Mouse (Mus musculus) right cerebral cortex, postnatal 10 days (tissue): ENCODE measurements around the gene Pde4d.

Experiments
- DNase-seq, 2 experiments: peaks; one replicate each; pipeline ENCODE4 v3.0.0; 2021; ENCODE audit warnings: low spot score in 2 of 2

The Pde4d gene

DNA sequence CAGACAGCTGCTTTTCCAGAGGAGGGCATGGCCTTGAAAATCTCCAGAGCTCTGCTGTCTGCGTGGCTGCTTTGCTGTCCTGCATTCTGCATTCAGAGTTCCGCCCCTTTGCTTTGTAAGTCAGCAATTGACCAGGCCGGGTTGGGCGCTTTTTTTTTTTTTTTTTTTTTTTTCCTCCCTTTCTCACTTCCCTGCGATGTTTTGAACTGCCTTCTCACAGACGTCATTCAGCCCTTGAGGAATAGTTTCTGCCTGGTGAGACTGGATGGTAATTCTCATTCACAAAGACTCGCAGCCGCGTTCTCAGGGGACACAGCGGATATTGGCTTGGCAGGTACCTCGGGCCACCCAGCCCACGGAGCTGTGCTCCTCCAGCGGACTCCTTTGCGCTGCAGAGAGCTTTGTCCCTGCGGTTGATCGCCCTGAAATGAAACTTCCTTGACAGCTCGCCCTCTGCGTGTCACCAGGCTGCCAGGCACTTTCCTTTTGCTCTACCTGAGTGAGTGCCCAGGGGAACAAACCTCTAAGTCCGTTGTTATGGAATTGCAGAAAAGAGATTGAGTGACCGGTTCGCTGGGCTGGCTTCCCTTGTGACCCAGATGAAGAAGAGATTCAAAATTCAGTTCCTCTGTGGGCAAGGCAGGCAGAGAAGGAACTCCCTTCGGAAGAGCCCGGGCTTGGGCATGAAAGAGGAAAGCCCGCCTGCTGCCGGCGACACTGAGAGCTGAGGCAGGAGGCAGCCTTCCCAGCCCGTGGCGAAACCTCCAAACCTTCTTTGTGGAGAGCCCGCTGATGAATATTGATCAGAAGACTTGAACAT lies 1235.8 kb downstream of the Pde4d start:
- peak; percentile 55 to 58 for DNase-seq

DNA sequence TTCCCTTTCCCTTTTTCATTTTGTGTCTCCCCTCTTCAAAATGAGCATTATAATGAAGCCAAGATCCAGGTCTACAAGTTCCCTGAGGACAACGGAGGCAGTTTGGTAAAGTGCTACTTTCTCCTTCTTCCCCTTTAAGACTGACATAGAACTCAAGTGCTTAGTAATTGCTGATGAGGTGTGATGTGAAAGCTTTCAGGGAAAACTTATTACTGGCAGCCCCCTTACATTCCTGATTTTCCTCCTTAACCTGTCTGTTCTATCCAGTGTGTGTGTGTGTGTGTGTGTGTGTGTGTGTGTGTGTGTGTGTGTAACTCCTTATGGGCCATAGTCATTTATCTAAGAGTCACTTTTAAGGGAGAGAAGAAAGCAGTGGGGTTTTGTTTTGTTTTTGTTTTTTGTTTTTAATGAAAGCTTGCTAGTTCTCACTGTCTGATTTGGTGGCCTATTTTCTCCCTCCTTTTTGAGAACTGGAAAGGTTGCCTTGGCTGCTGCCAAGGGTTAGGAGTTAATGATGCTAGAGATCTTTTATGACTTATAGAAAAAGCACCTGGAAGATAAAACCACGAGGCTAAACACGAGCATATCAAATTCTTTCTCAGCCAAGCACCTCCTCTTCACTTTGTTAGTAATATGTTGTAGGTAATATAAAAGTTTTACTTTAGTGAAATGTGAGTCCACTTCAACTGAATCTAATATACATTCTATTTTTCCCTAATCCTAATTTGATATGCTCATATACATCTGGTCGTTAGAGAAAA lies 1236.5 kb downstream of the Pde4d start:
- DNase-seq: no peak

- DNase-seq: no peak
These were observed 1237.2 kb downstream of the Pde4d start for GRCm38 (mm10) chr13:109686906-109687305.

DNA sequence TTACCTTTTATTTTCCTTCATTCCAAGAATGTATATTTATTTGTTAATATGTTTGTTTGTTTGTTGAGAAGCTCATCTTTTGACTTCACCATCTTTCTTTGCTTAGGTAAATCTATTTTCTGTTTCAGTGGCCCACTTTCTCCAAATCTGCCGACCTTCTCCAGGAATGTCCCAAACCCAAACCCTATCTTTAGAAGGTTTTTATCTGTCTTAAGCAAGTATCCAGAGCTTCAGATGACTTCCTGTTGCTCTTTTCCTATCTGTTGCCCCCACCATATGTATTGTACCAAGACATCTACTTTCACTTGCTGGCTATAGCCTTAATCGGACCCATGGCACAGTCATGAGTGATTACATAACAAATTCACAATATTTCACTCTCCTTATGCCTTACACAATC lies 1238.4 kb downstream of the Pde4d start:
- DNase-seq: no peak

DNA sequence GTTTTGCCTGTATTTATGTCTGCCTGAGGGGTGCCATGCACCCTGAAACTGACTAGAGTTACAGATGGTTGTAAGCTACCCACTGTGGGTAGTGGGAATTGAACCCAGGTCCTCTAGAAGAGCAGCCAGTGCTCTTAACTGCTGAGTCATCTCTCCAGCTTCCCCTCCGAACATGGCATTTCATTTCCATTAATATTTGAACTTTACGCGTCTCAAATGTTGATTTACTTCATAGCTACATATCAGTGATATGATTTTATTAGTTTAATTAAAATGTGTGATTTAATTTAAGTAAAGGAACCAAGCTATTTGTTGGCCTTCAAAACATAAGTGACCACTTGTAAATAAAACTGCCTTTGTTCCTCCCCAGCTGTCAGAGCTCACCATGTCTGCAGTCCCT lies 1239.4 kb downstream of the Pde4d start:
- no peak for DNase-seq

DNA sequence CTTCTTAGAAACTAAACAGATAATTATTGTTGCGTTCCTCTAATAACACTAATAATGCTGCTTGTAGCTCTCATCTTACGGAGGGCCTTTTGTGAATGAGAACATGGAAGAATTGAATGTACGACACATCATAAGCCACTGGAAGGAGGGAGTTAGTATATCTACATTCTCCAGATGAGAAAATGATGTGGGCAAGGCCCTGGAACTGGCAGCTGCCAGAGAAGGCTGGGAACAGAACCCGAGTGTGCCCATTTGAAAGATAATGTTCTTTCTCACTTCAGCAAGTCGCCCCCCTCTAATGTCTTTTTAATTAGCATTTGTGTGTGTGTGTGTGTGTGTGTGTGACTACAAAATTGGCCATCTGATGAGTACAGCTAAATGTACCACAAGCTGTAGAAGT lies 1240.8 kb downstream of the Pde4d start:
- DNase-seq: no peak

DNA sequence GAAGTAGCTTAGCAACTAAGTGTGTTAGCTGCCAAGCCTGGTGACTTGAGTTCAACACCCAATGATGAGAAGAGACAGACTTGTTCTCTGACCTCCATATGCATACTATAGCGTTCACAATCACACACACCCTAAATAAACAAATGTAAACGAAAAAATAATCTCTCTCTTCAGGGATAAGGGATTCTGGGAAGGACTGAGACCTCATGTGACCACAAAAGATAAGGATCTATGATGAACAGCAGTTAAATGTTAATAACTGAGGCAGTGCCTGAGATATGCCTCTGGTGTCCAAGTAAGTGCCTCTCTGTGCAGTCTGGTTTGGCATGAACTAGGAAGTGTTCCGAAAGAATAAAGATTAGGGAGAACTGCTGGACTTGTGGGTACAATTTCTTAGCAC lies 1243.1 kb downstream of the Pde4d start:
- DNase-seq: no peak

GRCm38 (mm10) chr13:109693769-109694168 lies 1244.0 kb downstream of the Pde4d start:
- DNase-seq: no peak

GRCm38 (mm10) chr13:109694293-109694692 lies 1244.5 kb downstream of the Pde4d start:
- no peak for DNase-seq

GRCm38 (mm10) chr13:109695098-109695497 lies 1245.3 kb downstream of the Pde4d start:
- DNase-seq: no peak

DNA sequence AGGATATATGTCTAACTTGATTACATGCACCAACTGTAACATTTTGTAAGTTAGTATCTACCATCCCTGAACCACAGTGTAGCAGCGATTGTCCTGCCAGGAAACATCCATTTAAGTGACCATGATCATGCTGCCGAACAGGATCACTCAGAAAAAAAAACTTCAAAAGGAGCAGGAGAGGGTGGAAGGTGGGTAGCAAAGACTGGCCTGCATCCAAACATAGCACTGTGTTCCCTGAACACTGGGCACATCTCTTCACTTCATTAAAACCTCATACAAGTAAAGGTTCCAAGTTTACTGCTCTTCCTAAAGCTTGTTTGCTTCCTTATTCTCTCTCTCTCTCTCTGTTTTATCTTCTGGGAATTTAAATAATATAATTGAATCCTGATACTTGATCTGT lies 1256.4 kb downstream of the Pde4d start:
- peak in 1 of 2 experiments; percentile 14 for DNase-seq

DNA sequence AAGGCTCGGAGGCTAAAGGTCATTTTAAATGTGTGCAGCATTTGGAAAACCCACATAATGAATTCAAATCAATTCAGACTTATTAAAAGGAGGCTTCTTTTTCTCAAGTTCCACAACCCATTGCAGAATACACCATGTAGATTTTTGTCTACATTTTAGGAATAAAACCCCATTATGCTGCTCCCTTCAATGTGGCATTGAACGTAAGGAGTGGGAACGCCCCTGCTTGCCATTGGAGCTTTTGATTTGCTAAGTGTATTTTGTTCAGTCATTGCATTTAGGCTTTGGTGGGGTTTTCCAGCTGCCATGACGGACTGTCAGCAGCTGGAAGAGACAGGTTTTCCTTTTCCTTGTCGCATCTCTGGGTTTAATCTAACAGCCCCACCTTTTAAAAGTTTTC lies 1256.8 kb downstream of the Pde4d start:
- DNase-seq: peak in 1 of 2 experiments; percentile 14

DNA sequence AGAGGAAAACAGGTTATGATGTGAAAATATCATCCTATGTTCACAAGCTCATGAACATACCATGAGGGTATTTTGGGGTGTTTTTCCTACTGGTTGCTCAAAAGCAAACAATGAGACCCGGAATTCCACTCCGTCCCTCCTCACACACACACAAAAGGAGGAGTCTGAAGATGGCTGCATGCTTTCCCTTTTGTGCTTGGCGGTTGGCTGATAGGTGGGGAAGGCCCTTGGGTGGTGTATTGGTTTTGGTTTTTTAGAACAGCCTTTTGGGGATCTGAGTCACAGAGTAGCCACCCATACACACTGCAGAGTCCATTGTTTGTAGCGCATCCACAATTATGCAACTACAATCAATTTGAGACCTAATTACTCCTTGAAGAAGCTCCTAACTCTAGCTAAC lies 1257.4 kb downstream of the Pde4d start:
- no peak for DNase-seq

DNA sequence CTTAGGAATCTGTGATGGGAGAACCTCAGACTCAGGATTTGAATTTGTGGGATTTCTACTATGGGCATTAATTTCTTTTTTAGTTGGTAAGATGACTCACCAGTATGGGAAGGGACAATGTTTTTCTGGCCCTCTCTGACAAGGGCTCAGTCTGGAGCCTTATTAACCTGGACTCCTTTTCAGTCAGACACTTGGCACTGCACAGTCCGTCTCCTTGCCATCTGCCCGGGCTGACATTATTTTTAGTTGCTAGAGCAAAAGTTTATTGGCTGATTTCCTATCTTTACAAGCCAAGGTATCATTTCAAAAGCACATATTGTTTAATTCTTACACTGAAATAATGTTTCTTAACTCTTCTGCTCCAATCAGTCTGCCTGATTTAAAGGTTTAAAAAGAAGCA lies 1258.6 kb downstream of the Pde4d start:
- DNase-seq: no peak

DNA sequence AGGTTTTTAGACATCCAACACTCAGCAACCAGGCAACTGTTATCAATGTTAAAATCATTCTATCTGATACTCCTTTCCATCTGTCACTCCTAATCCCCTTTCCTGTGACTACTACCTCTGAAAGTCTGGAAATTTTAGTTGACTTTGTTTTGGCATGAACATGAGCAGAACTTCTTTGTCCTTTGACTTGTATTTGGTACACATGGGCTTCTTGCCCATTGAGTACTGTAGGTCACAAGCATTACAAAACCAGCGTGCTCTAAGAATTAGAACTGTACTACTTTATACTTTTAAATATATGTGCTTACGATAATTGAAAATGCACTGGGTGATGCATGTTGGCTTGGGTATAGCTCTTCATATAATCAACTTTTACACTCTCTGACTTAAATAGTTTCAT lies 1264.8 kb downstream of the Pde4d start:
- DNase-seq: no peak

GRCm38 (mm10) chr13:109715321-109715720 lies 1265.6 kb downstream of the Pde4d start:
- DNase-seq: no peak

DNA sequence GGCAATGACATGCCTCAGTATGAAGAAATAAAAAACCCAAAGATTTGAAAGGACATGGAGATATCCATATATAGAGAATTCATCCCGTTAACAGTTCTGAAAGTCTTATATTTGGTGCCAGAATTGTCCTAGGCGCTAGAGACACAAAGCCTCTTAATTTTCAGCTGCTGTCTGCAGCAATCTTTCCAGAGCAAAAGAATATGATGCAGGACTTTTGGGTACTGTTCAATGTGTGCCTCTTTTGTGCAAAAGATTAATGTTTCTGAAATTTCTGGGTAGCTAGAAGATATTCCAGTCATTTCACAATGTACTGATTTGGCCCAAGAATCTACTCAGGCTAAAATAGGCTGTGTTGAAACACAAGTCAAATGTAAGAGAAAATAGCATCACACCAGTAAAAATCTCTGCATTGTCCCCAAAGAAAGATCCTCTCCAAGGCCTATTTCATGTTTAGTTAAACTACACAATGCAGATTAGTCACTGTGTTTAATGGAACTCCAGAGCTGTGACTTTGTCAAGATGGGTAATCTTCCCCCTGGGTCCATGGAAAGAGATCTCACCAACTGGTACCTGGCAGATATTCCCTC lies 1270.5 kb downstream of the Pde4d start:
- no peak for DNase-seq

- no peak for DNase-seq
These were observed 1272.7 kb downstream of the Pde4d start for GRCm38 (mm10) chr13:109722237-109723119.

DNA sequence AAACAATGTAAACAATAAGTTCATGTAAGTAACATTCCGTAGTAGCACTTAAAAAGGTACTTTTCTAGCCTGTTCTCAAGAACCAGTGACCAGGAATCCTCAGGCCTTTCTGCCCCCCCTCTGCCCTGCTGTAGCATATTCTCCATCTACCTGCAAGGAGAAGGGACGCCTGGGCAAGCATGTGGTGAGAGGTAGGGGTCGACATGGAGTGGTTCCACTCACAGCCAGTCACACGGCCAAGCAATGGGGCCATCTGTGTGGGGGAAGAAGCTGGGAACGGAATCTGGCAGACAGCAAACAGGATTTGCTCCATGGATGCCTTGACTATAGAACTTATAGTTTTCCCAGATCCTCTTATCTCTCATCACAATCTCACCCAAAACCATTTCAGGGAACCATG lies 1277.6 kb downstream of the Pde4d start:
- no peak for DNase-seq

GRCm38 (mm10) chr13:109729612-109730011 lies 1279.9 kb downstream of the Pde4d start:
- DNase-seq: no peak

- no peak for DNase-seq
These were observed 1283.1 kb downstream of the Pde4d start for GRCm38 (mm10) chr13:109732655-109733376.
